2 mouse cellular contexts compared by ENCODE assay signal in the genomic region with DNA sequence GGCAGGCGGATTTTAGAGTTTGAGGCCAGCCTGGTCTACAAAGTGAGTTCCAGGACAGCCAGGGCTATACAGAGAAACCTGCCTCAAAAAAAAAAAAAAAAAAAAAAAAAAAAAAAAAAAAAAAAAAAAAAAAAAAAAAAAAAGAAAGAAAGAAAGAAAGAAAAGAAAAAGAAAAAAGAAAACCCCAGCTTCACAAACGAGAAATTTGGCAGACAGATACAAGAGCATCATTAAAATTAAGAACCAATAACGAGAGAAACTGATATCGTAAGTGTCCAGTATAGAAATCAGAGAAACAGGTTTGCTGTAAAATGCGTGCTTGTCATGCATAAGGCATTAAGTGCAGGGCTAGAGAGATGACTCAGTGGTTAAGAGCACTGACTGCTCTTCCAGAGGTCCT.
DNase-seq lines count a peak whose midpoint lies in the region; TF ChIP-seq lines count a peak whose summit lies in the region.
"Not testable (repeated sequence)": the region's sequence is repeated elsewhere in the genome, so short reads cannot be mapped to it uniquely, and the experiment has no call there.

No protein-coding gene starts in this region.

- H3K79me2 ChIP-seq in CH12.LX (replicated peaks; ENCODE audit: control insufficient read depth, extremely low read depth, insufficient read depth, poor library complexity, severe bottlenecking); MEL (ENCODE audit: control insufficient read depth, insufficient read depth, low read length, poor library complexity): not testable (repeated sequence)

- H3K4me2 ChIP-seq in CH12.LX (ENCODE audit: insufficient read depth, low read depth, poor library complexity, severe bottlenecking): not testable (repeated sequence)

- H3K27me3 ChIP-seq in CH12.LX (replicated peaks); MEL (ENCODE audit: control insufficient read depth in 1 of 2, insufficient read depth in 2 of 2, low read length in 2 of 2): not testable (repeated sequence)

- not testable (repeated sequence) for H3K4me3 ChIP-seq in CH12.LX (replicated peaks in 1 of 3; ENCODE audit: low read depth in 2 of 3, low read length in 2 of 3, poor library complexity in 1 of 3); MEL (ENCODE audit: control insufficient read depth in 1 of 2, insufficient read depth in 1 of 2, low read depth in 2 of 2, low read length in 2 of 2)

- in situ Hi-C loops in CH12.LX (cut with MboI; ENCODE audit: low pct_ligation_motif_present, low pct_unique_long_range_greater_than_20kb, low sequenced_read_pairs): not testable (repeated sequence)

- TF ChIP-seq CTCF in CH12.LX (conservative IDR thresholded peaks at IDR 0.05 in 1 of 2, IDR thresholded peaks at IDR 0.05 in 1 of 2; ENCODE audit: low read depth in 2 of 2, low read length in 2 of 2); MEL (IDR thresholded peaks at IDR 0.05 in 2 of 3, conservative IDR thresholded peaks at IDR 0.05 in 1 of 3; ENCODE audit: control insufficient read depth in 1 of 3, insufficient read depth in 1 of 3, low read depth in 2 of 3, low read length in 3 of 3, poor library complexity in 1 of 3, severe bottlenecking in 1 of 3): not testable (repeated sequence)

- not testable (repeated sequence) for TF ChIP-seq POLR2A in CH12.LX (IDR thresholded peaks at IDR 0.05; ENCODE audit: low read depth, low read length); MEL (IDR thresholded peaks at IDR 0.05; ENCODE audit: control insufficient read depth in 1 of 2, insufficient read depth in 1 of 2, low read depth in 1 of 2, low read length in 2 of 2, poor library complexity in 1 of 2)

- H3K27ac ChIP-seq in CH12.LX (ENCODE audit: insufficient read depth, low read depth); MEL (ENCODE audit: control insufficient read depth, low read depth, low read length): not testable (repeated sequence)

- not testable (repeated sequence) for H3K36me3 ChIP-seq in CH12.LX (replicated peaks in 1 of 2; ENCODE audit: control insufficient read depth in 1 of 2, insufficient read depth in 1 of 2, low read length in 1 of 2)
- H3K36me3 ChIP-seq in MEL (ENCODE audit: control insufficient read depth in 1 of 2, insufficient read depth in 2 of 2, low read length in 2 of 2): peaks cover 0 to 10% of the 10 kb centered on the region in 2 experiments; a peak in 2 of 4 replicates

- TF ChIP-seq EP300 in CH12.LX (IDR thresholded peaks at IDR 0.05; ENCODE audit: low read length); MEL (IDR thresholded peaks at IDR 0.05; ENCODE audit: low read depth in 1 of 2, low read length in 2 of 2): not testable (repeated sequence)

- not testable (repeated sequence) for TF ChIP-seq RAD21 in CH12.LX (IDR thresholded peaks at IDR 0.05; ENCODE audit: low read depth, low read length); MEL (IDR thresholded peaks at IDR 0.05; ENCODE audit: low read depth, low read length)

- H3K9me3 ChIP-seq in CH12.LX (replicated peaks; ENCODE audit: low read length); MEL (replicated peaks; ENCODE audit: insufficient read depth, low read length): not testable (repeated sequence)

- not testable (repeated sequence) for DNase-seq in CH12.LX (ENCODE audit: extremely low read depth); MEL (ENCODE audit: low read depth, low spot score)

- dilution Hi-C loops in CH12.LX (cut with MboI; ENCODE audit: extremely low pct_ligation_motif_present, extremely low pct_unique_long_range_greater_than_20kb, low sequenced_read_pairs): not testable (repeated sequence)

- H3K4me1 ChIP-seq in CH12.LX (ENCODE audit: control insufficient read depth in 1 of 2, insufficient read depth in 2 of 2) (peaks cover 0 to 26% of the 10 kb centered on the region in 2 experiments; a peak in 2 of 4 replicates), MEL (ENCODE audit: control insufficient read depth in 1 of 2, insufficient read depth in 2 of 2, low read length in 2 of 2) (peaks cover 9 to 24% of the 10 kb centered on the region in 2 experiments)

- H3K9ac ChIP-seq in CH12.LX (ENCODE audit: insufficient read depth, low read depth); MEL (ENCODE audit: control insufficient read depth, low read depth, low read length, poor library complexity, severe bottlenecking): not testable (repeated sequence)

TF ChIP-seq in CH12.LX, 34 proteins besides CTCF, POLR2A, EP300 and RAD21:
- peak; percentile 68 for TF ChIP-seq ZNF384 (IDR thresholded peaks at IDR 0.05; ENCODE audit: low read depth, low read length)

TF ChIP-seq in MEL, 35 proteins besides CTCF, POLR2A, EP300 and RAD21:
- peak; percentile 72 for TF ChIP-seq ZNF384 (IDR thresholded peaks at IDR 0.05; ENCODE audit: low read depth, low read length)
